Mouse (Mus musculus) lung, postnatal 36 days (tissue): ENCODE results near the gene Cisd2.
A peak's percentile ranks its signal among the peaks of the same experiment; 100 is the strongest.

ENCODE experiments used
- DNase-seq: peaks from one replicate; pipeline ENCODE4 v3.0.0; 2022; ENCODE audit warnings: mixed read lengths

Cisd2 gene

DNA sequence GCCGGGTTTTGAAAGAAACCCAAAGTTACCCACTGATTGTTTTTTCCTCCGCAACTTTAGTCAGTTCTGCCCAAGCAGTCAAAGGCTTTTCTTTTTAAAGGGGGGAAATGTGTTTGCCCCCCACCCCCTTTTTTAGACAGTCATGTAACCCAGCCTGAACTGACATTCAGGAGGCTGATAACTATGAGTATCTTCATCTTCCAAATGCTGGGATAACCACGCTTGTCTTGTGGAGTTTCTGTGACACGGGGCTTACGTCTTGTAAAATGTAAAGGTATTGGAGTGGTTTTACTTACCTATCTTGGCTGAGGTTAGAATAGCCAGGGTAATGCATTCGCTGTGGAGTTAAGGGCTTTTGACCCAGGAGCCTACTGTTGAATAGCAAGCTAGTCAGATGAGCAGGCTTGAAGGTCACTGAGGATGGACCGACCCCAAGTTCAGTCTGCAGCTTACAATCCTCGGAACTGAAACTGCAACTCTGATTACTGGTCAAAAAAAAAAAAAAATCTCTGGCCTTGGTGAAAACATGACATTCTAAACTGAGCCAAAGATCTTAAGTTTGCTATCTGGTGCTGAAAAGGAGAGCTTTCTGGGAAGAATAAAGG is at the start of gene Cisd2:
Gene Cisd2, minus strand, starts transcription at position 318 of the 605 bp plus-strand sequence.
- DNase-seq = no peak

DNA sequence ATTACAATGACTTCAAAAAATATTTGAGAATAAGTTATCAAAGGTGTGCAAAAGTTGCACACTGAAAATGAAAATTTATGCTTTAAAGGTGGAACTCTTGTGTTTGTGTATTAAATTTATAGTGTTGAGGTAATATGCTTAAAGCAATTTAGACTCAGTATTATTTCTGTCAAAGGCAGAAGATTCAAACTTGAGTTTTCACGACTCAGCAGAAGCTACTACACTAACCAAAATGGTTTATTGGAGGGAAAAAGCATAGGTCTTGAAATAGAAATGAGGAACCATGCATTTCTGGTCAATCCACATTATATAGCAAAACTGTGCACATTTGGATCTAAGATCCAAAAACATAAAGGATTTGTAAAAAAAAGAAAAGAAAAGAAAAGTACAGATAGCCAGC is 47.1 kb upstream of the Cisd2 start:
- DNase-seq = no peak

DNA sequence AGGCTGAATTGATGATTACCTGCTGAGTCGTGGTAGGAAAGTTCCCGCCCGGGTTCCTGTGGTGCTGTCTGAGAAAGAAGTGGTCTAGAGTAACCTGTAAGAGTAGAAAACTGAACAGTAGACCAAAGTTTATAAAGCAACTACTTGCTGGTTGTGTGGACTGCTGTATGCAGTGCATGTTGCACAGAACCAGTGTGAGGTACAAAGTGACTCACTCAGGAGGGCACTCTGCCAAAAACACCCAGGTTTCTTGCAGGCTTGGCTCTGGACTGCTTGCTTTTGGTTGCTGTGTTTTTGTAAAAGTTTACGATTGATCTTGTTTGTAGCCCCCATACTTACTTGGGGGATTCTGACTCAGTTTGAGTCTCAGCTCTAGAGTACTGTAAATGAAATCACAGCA is 46.2 kb upstream of the Cisd2 start:
- DNase-seq = peak; percentile 81

DNA sequence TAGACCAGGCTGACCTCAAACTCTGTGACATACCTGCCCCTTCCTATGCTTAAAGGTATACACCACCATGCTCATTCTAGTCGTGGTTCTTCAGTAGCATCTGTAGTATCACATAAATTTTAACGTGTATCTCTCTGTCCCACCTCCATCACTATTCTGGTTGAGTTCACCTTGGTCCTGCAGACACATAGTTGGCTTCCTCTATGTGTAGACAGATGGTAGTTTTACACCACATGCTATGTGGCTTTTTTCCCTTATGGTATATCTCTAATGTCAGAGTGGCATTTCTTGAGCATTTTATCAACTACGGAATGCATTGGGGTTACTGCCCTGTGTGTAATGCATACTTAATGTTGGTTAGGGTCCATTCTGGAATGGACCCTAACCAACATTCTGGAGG is 45.4 kb upstream of the Cisd2 start:
- DNase-seq = no peak

DNA sequence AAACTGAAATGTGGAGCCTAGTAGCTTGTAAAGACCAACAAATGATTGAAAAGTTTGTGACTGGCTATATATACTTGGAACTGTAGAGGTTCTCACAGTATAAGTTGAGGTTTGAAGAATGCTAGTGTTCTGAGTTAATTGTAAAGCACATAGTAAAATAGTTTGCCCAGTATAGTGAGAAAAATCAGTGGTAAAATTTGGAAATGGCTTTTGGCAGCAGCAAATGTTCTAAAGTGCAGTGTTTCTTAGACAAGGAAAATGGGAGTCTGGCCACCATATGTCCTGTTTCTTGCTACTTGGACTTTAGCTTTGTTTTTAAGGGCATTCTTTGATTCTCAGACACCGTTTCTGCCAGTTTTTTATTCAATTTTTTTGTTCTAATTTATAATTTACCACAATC is 44.7 kb upstream of the Cisd2 start:
- DNase-seq = no peak

DNA sequence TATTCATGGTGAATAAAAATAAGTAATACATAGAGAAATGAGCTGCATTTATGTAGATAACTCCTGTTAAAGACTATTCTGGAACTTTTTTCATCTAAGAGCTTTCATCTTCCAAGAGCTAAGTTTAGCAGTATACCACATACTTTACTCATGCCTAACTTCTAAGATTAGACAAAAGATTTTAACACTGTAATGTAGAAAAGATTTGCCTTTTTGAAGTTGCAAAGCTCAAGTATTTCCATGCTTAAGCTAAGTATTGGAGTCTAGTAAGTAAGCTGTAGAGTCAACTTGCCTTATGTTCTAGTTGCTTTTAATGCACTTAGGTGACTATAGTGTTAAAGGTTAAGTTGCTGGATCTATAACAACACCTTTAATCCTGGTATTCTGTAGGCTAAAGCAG is 35.3 kb upstream of the Cisd2 start:
- DNase-seq = no peak

DNA sequence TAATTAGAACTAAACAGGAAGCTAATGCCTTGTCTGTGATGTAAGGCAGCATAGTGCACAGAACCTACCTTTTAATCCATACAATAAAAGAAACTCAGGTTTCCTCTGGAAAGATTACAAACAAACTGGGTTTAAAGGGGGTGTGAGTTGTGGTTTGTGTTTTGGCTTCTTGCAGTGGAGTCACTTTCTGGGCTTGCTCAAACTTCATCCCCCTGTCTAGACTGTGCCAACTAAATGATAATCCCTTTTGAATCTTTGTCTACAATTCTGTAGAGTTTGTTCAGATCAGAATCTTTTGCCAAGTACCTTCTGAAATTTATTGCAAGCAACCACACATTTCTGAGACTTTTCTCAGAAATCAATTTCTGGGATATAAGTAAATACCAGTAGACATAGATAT is 21.2 kb upstream of the Cisd2 start:
- no peak for DNase-seq

DNA sequence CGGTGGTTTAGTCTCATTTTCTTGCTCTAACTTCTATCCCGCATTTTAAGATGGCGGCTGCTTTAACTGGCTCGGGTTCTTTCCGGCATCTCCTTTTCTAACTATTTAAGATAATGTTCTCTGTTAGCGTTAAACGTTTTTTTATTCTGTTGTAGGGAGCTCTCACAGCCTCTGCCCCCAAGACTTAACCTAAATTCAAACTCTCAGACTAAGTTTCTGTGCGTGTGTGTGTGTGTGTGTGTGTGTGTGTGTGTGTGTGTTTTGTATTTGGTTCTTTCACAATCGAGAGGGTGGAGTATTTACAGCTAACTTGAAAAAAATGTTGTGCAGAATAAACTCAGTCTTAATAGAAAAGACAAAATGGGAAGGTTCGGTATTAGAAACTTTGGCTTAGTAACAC is 16.9 kb upstream of the Cisd2 start:
- DNase-seq = peak; percentile 23

DNA sequence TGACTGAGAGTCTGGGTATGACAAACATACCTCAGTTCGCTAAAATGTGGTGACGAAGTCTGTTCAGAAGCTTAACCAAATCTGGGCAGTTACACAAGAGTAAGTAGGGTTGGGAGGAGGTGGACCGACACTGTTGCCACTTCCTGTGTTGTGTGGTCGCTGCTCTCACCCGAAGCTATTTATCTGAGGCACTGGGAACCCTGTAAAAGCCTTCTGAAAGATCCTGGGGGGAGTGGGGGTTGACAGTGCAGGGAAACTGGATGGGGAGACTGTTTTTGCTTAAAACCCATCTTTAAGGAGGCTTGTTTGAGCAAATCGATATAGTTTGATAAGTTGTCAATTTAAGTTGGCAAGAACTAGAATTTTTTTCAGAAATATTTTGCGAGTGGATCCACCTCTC is 16.5 kb upstream of the Cisd2 start:
- DNase-seq = peak; percentile 69

DNA sequence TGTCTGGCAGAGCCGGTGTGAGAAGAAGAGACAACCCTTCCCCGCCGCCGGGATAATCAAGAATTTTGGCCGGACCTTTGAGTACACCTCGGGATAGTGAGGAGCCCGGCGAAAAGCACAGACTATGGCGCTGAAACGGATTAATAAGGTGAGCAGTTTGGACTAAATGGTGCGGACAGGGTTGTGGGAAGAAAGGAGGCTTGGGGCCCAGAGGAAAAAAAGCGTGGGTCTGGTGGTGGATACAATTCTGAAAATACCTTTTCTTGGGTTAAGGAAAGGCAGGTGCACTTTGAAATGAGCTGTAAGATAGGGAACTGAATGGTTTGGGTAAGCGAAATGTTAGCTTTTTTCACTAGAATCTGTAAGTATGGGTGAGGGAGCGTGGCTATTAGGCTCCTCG is 15.9 kb upstream of the Cisd2 start:
- no peak for DNase-seq

DNA sequence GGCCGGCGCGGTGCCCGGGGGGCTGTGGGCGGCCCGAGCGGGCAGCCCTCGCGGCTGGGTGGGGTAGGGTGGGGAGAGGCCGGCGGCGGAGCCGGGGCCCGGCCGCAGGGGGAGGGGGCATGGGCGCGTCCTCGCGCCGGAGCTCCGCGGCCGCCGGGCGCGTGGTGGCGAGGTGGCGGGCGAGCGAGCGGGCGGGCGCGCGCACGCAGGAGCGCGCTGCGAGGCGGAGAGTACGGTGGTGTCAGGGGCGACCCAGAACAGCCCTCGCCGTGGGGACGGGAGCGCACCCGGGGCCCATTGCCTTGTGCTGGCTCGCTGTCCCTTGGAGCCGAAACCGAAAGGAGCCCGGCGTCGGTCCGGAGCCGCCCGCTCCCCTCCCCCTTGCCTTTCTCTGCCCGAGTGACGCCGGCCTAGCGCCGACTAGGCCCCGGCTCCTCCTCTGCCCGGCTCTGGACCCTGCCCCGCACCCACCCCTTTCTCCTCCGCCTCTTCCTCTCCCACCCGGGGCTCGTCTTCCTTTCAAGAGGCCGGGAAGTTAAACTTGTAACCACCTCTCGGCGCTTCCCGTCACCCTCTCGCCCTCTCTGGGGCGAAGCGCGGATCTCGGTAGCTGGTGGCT is 15.3 kb upstream of the Cisd2 start:
- peak; percentile 92 for DNase-seq

DNA sequence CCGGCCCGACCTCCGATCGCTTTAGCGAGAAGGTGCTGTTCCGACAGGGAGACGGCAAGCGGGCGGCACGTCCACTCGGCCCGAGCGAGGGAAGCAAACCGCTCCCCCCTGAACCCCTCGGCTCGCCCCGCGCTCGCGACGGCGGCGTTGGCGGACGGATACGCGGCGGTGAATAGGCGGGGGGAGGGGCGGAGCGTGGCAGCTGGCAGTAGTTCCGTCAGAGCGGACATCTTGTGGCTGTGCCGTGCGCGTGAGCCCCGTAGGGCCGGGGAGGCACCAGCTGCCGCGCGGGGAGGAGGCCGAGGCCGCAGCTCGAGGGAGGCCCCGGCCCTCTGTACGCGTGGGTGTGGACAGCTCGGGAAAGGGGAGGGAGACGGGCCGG is 14.8 kb upstream of the Cisd2 start:
- peak; percentile 92 for DNase-seq

DNA sequence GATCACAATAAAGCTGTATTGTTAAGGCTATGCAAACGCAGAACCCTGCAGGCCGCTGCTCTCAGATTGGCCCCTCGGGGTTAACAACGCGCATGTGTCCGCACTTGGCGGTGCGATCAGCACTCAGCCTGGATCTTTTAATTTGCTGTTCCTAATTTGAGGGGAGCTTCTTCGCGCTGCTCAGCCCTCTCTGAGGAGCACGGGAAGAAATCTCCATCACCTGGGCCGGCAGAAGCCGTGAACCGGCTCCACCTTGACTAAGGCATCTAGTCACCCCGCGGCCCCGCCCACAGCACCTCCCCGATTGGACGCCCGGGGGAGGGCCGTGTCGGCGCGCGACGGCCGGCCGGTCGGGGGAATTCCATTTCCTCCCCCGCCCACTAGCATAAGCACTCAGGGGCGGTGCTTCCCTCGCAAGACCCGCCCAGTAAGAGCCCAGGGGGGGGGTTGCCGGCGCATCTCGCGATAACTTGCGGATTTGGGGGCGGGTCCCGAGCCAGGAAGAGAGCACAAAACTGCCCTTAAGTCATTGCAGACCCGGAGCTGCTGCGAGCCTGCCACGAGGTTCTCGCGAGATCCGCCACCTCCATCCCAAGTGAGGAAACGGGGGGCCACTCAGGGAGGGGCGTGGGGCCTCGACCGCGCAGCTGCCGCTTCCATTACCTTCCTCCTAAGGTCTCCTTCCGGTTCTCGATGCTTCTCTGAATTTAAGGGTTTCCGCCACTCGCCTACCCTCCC is 14.2 kb upstream of the Cisd2 start, which contains the start of gene Ube2d3:
Gene Ube2d3, plus strand, starts transcription at position 392 of the 738 bp plus-strand sequence.
- DNase-seq = peak; percentile 99

DNA sequence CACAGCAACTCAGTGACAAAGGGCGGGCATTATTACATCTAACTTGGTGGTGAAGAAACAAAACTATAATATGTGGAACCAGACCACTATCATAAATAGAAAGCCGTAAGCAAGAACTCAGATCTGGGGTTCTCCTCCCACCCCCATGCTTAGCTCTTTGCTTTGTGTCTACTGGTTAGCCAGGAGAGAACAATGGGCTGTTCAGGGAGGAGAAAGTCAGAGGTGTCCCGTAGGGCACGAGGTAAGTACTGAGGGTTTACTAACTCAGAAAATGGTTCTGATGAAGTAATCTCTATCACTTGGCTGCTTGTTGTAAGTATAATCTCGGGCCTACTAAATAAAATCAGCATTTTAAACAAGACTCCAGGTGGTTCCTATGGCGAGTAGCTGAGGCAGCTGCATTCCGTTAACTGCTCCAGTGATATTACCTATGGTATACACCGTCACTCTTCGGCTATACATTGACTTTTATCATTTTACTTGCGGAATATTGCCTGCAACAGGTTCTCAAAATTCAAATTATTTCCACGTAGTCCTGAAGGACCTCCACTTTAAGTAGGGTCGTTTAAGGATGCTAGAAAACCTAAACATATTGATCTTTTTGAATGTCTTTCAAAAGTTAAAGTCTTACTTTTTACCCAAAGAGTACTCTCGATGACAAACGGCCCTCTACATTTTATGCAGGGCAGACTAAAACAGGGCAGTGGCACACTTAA is 13.3 kb upstream of the Cisd2 start:
- DNase-seq = no peak

DNA sequence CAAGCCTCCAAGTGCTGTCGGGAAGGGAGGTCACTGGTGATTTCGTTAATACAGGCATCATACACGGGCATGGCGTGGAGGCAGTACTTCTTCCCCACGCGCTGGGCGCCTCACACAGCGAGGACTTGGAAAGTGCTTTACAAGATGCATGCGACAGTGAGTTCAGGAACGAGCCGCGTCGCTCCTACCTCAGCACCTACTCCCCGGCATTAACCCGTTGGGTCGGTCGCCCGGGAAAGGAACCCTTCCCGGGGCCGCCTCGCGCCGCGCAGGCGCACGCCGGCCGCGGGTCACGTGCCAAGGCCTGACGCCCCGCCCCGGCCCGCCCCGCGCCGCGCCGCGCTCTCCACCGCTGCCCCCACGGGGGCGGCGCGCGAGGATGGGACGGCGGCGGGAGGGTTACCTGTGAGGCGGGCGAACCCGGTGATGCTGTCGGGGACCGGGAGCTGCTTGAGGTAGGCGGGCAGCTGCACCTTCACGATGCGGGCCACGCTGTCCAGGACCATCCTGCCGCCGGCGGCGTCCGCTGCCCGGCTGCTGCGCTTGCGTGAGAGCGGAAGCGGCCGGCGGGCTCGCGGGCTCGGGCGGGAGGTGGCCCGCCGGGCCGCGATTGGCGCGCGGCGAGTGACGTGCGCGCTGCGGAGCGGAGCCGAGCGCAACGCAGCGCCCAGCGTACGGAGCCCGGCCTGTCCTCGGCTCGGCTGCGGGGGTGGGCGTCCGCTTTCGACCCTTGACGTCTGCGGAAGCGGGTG is 693 bp downstream of the Cisd2 start:
- peak; percentile 79 for DNase-seq

DNA sequence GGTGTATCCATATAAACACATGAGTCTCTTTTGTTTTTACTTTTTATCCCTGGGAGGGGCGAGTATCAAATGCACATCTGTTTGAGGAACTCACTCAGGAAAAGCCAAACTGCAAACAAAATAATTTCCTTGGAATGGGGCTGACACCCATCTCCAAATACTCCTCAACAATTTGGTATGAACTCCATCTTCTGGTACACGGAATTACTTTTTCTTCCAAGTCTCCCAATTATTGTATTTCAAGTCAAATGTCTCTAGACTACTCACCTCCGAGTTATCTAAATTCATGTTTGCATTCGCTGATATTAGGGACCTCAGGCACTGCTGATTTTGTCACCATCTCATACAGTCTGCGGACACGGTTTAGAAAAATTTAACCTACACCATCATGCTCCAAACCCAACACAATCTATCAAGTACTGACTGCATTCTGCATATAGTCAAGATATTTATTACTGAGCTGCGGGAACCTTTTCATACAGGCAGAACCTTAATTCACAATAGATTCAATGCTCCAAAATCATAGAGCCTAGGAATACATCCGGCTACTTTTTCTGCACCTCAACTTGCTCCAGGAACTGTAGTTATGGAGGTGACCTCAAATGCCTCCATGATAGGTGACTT is 1.4 kb downstream of the Cisd2 start:
- no peak for DNase-seq

DNA sequence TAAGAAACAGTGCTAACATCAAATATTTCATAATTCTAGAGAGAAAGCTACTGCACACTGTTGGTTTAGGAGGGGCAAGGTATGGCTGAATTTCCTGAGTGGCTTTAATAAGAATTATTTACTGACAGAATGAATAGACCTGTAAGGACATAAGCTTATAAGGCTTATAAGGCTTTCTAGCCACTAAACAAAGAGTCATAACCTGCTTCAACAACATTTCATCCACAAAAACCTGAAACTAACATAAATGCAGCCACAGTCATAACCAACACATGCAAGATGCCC is 2.5 kb downstream of the Cisd2 start:
- DNase-seq = no peak

DNA sequence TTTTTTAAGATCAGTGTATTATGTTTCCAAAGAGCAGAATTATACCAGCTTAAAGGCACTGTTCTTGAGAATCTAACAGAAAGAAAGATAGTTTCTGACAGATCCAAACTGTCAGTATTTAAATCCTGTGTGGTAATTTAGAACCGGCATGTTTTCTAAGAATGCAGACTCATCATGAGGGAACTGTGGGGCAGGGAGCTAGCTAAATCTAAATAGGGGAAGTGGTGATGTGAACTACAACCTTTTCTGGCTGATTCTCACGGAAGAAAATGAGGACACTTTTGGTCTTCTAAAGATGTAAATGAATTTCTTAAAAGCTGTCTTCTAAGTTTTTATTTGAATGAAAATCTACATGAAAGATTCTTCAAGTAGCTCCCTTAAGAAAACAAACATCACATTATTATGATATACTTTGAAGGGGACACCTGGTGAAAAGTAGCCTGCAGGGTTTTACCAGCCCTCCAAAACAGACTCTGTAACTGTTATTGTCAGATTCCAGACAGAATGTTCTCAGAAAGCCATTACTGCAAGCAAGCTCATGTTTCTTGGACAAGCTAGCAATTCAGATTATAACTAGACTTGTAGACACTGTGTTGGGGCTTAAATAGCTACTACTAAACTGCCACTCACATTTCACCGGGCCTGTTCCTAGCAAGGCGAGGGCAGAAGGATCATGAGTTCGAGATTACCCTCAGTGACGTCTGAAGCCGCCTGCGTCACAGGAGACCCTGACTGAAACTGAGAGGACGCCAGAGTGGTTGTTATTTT is 3.0 kb downstream of the Cisd2 start:
- DNase-seq = no peak

DNA sequence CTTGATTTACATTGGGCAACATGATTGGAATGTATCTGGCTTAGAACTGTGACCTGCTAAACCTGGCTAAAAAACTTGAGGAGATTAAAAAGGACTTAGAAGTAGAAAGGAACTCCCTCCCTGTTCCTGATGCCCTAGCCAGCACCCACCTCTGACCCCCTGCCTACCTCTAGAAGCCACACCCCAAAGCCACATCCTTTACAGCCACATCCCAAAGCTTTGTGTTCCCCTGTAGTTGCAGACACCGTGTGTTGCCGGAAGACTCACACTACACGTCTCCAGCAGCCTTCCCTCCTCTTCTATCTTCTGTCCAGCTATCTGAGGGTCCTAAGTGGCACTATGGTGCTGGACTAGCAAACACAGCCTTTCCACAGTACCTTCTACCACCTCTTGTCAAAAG is 5.9 kb downstream of the Cisd2 start:
- no peak for DNase-seq

DNA sequence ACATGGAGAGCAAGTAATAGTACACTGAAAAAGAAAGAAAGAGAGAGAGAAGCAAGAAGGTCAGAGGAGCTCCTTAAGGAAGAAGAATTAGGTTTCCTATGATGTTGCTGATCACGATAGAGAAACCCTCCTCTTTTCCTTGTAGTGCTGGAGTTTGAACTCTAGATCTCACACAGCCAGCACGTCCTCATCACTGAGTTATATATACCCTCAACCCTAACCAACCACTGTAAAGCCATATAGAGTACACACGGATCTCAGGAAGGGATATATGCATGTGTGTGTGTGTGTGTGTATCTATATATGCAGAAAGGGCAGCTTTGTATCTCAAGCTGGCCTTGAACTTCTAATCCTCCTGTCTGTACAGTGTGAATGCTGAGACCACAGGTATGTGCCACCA is 6.5 kb downstream of the Cisd2 start:
- no peak for DNase-seq

DNA sequence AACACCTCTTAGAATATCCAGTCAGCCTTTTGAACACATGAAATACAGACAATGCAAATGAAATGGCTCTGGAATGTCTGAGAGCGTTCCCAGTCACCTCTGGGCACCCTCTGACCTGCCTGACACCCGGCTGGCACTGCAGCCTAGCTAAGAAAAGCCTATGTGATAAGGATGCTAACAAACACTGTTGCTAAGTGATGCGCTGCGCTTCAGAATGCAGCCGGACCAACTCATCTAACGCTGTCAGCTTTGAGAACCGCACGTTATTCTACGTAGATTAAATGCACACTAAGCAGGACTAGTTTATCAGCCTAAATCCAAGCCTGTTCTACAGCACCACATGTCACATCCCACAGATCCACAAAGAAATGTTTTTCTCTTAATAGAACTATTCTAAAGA is 11.9 kb downstream of the Cisd2 start:
- DNase-seq = no peak

DNA sequence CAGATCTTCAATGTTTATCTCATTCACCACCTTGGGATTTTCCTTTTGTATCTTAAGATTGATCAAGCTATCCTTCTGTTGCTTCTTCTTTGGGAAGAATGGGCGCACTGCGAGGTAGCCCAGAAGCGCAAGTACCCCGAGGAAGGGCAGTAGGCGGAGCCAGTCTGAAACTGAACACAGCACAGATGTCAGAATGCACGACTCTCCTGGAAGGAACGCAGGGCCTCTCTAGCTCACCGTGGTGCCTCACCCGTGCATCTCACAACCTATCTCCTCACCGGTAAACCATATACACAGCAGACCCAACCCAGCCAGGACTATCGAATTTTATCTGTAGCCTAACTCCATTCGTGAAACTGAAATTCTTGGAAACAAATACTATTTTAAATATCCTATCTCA is 12.7 kb downstream of the Cisd2 start:
- DNase-seq = no peak
